Mouse (Mus musculus): ENCODE measurements around the gene Olfr373.

DNA sequence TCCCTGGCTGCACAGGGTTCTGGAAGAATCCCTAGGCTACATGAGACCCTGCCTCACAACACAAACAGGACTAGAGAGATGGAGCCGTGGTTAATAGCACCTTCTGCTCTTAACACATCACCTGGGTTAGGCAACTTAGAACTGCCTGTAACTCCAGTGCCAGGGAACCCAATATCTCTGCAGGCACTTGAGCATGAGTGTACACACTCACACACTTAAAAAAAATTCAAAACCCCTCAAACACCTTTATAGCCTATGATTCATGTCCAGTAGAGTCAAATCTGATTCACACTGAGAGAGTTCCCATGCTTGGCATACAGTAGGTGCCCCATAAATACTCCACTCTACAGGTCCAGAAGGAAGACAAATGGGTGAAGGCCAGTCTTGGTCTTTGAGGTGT, 49.4 kb downstream of the Olfr373 start:
- TF ChIP-seq POLR2A (IDR thresholded peaks at IDR 0.05; ENCODE audit: low read depth, low read length) (no peak), MAX (IDR thresholded peaks at IDR 0.05; ENCODE audit: low read length) (no peak), CTCF (conservative IDR thresholded peaks at IDR 0.05 in 1 of 2, IDR thresholded peaks at IDR 0.05 in 1 of 2; ENCODE audit: low read depth in 2 of 2, low read length in 2 of 2) (no peak), RCOR1 (conservative IDR thresholded peaks at IDR 0.05; ENCODE audit: low read depth, low read length) (no peak), ZNF384 (IDR thresholded peaks at IDR 0.05; ENCODE audit: low read depth, low read length) (no peak), CHD1 (IDR thresholded peaks at IDR 0.05; ENCODE audit: low read depth, low read length) (no peak), MYC (IDR thresholded peaks at IDR 0.05; ENCODE audit: low read depth, low read length) (no peak), USF1 (IDR thresholded peaks at IDR 0.05; ENCODE audit: low read depth, low read length) (no peak)
